8 mouse cellular contexts compared by ENCODE assay signal in genomic region chrX:151521786-151522522, GRCm38 (mm10). TPM values are rescaled to one million over a fixed set of nuclear protein-coding genes. Genes with fewer than 3 reads are reported as not detected.
DNase-seq lines count a peak whose midpoint lies in the region; ATAC-seq and TF ChIP-seq lines count a peak whose summit lies in the region.

No protein-coding gene starts in this region.

- 14% methylated on average over 25 of the region's 25 CpGs for WGBS in heart, embryonic 15.5 days
- WGBS in small intestine, adult 2 months = 16% methylated on average over 25 of the region's 25 CpGs

- TF ChIP-seq CTCF in small intestine, adult 2 months (IDR thresholded peaks at IDR 0.05; ENCODE audit: extremely low read depth, insufficient read length, insufficient replicate concordance, low read depth, low read length) = no peak

- no peaks in the 10 kb centered on the region for H3K9me3 ChIP-seq in heart, embryonic 15.5 days (replicated peaks)

- H3K4me2 ChIP-seq in heart, embryonic 15.5 days = peak overlapping the region; percentile 67

- ATAC-seq in heart, embryonic 15.5 days (replicated peaks; ENCODE audit: insufficient number of reproducible peaks, insufficient read depth, low FRiP score, low read depth) = no peak

- H3K36me3 ChIP-seq in heart, embryonic 15.5 days = no peaks in the 10 kb centered on the region
- H3K36me3 ChIP-seq in small intestine, adult 2 months (ENCODE audit: control insufficient read depth, insufficient read depth, low read length) = peaks cover 2% of the 10 kb centered on the region; the same call in 1 of the 2 replicates

- peak overlapping the region; percentile 83 for H3K9ac ChIP-seq in heart, embryonic 15.5 days

- TF ChIP-seq POLR2A in small intestine, adult 2 months (IDR thresholded peaks at IDR 0.05; ENCODE audit: low read depth, low read length) = no peak

- peak overlapping the region; percentile 99 for H3K27ac ChIP-seq in heart, embryonic 15.5 days
- H3K27ac ChIP-seq in small intestine, adult 2 months (ENCODE audit: insufficient read depth, low read depth, low read length) = peak overlapping the region; percentile 88; the same call in 1 of the 2 replicates

- DNase-seq in adrenal gland, adult (ENCODE audit: inconsistent age in 2 of 2, low spot score in 1 of 2) = peak; percentile 18 to 76
- DNase-seq in adrenal gland, adult 8-10 months = no peak
- DNase-seq in ZHBTc4 (ENCODE audit: low read depth, low spot score) = peak; percentile 50
- peak; percentile 10 for DNase-seq in embryo, embryonic 9.5 days (ENCODE audit: extremely low spot score)
- peak; percentile 30 to 59 for DNase-seq in kidney, postnatal 25 days
- peak; percentile 42 for DNase-seq in lung, postnatal 36 days

- no peaks in the 10 kb centered on the region for H3K27me3 ChIP-seq in heart, embryonic 15.5 days
- H3K27me3 ChIP-seq in small intestine, adult 2 months (ENCODE audit: control insufficient read depth, insufficient read depth, low read length) = no peaks in the 10 kb centered on the region

- H3K4me1 ChIP-seq in heart, embryonic 15.5 days (replicated peaks) = no peaks in the 10 kb centered on the region
- peaks cover 4% of the 10 kb centered on the region; the same call in 1 of the 2 replicates for H3K4me1 ChIP-seq in small intestine, adult 2 months (ENCODE audit: control insufficient read depth, insufficient read depth, insufficient read length, low read length)

- H3K4me3 ChIP-seq in heart, embryonic 15.5 days = peak overlapping the region; percentile 69
- peak overlapping the region; percentile 94 for H3K4me3 ChIP-seq in small intestine, adult 2 months (ENCODE audit: low read depth, low read length)

RNA-seq across cellular contexts. Expression of gene Phf8, which starts 1.5 kb away (rescaled TPM):
- total RNA-seq in adrenal gland, adult 8-10 months (2022) = 10 to 100 TPM; 26.9 to 41.0 (median 31.5) TPM
- 11.8 and 13.7 TPM in 2 replicates for polyA plus RNA-seq in heart, embryonic 15.5 days (2015; fragmentation: Nextera tagmentation; extraction: Ambion mirVana)
- polyA plus RNA-seq in small intestine, adult 2 months (2012; rRNA removed) = 2.8 and 5.2 TPM in 2 replicates
